16 mouse cellular contexts compared by ENCODE assay signal in genomic region chr4:142888891-142889290, GRCm38 (mm10).
DNase-seq lines count a peak whose midpoint lies in the region; ATAC-seq lines count a peak whose summit lies in the region.
"Had no signal": no experiment of that assay in that cellular context is flagged by ENCODE, and none has a peak within 500 bp of the region (broad histone marks: within the 10 kb centered on the region; RNA-seq: fewer than 3 reads in every experiment).

No protein-coding gene starts in this region.

- peak; percentile 62 for DNase-seq in adrenal gland, adult 2 months
- DNase-seq in adrenal gland, postnatal 4 days (ENCODE audit: low spot score in 2 of 2) = no peak
- DNase-seq in adrenal gland, adult 8-10 months = peak; percentile 53
- peak; percentile 32 for DNase-seq in adrenal gland, postnatal 10 days
- peak; percentile 31 to 48 for DNase-seq in adrenal gland, postnatal 36 days
- DNase-seq in liver, embryonic 11.5 days (ENCODE audit: low spot score) = no peak
- DNase-seq: cerebellum, adult 11-12 months; cerebellum, adult 2 months; cerebellum, adult 9-10 months; cerebellum, postnatal 10 days; cerebellum, postnatal 25 days; forebrain, postnatal 0 days had no signal

- H3K4me1 ChIP-seq in hindbrain, embryonic 16.5 days (ENCODE audit: control insufficient read depth, insufficient read depth, low read depth, low read length) = peaks cover 4% of the 10 kb centered on the region; the same call in 1 of the 2 replicates
- H3K4me1 ChIP-seq in liver, embryonic 11.5 days (replicated peaks; ENCODE audit: control insufficient read depth, insufficient read depth, low read length) = no peaks in the 10 kb centered on the region
- H3K4me1 ChIP-seq: embryonic facial prominence, embryonic 10.5 days; embryonic facial prominence, embryonic 12.5 days had no signal

- H3K27me3 ChIP-seq in hindbrain, embryonic 16.5 days (replicated peaks; ENCODE audit: control insufficient read depth, insufficient read depth, low read length) = no peaks in the 10 kb centered on the region
- H3K27me3 ChIP-seq in liver, embryonic 11.5 days (replicated peaks; ENCODE audit: control insufficient read depth, insufficient read depth, low read length) = no peaks in the 10 kb centered on the region
- H3K27me3 ChIP-seq: embryonic facial prominence, embryonic 12.5 days had no signal

- no peak overlapping the region for H3K4me2 ChIP-seq in hindbrain, embryonic 16.5 days (ENCODE audit: low read length)
- no peak overlapping the region for H3K4me2 ChIP-seq in liver, embryonic 11.5 days
- H3K4me2 ChIP-seq: embryonic facial prominence, embryonic 12.5 days; forebrain, embryonic 13.5 days had no signal

- no peak overlapping the region for H3K4me3 ChIP-seq in hindbrain, embryonic 16.5 days (ENCODE audit: low read length)
- no peak overlapping the region for H3K4me3 ChIP-seq in liver, embryonic 11.5 days (ENCODE audit: low read depth, low read length)
- H3K4me3 ChIP-seq: embryonic facial prominence, embryonic 10.5 days; embryonic facial prominence, embryonic 12.5 days; forebrain, embryonic 13.5 days had no signal

- H3K36me3 ChIP-seq in hindbrain, embryonic 16.5 days (ENCODE audit: control insufficient read depth, insufficient read depth, low read length) = no peaks in the 10 kb centered on the region
- no peaks in the 10 kb centered on the region for H3K36me3 ChIP-seq in liver, embryonic 11.5 days (ENCODE audit: control insufficient read depth, insufficient read depth, low read length)
- H3K36me3 ChIP-seq: embryonic facial prominence, embryonic 10.5 days; embryonic facial prominence, embryonic 12.5 days had no signal

- ATAC-seq in hindbrain, embryonic 16.5 days = no peak
- ATAC-seq in liver, embryonic 11.5 days (replicated peaks; ENCODE audit: low FRiP score) = no peak
- ATAC-seq: forebrain, embryonic 13.5 days had no signal

- no peak overlapping the region for H3K27ac ChIP-seq in hindbrain, embryonic 16.5 days (ENCODE audit: low read depth, low read length)
- H3K27ac ChIP-seq in liver, embryonic 11.5 days (ENCODE audit: low read depth, low read length) = no peak overlapping the region
- H3K27ac ChIP-seq: embryonic facial prominence, embryonic 10.5 days; embryonic facial prominence, embryonic 12.5 days had no signal

- 86% methylated on average over 4 of the region's 4 CpGs for WGBS in hindbrain, embryonic 16.5 days
- WGBS in liver, embryonic 11.5 days = 69% methylated on average over 4 of the region's 4 CpGs

- no peaks in the 10 kb centered on the region; the same call in 1 of the 2 replicates for H3K9me3 ChIP-seq in hindbrain, embryonic 16.5 days (ENCODE audit: control insufficient read depth, low read length)
- H3K9me3 ChIP-seq in liver, embryonic 11.5 days (ENCODE audit: control insufficient read depth, low read length) = no peaks in the 10 kb centered on the region
- H3K9me3 ChIP-seq: embryonic facial prominence, embryonic 12.5 days; forebrain, embryonic 13.5 days had no signal

- no peak overlapping the region for H3K9ac ChIP-seq in hindbrain, embryonic 16.5 days (ENCODE audit: low read depth, low read length)
- no peak overlapping the region for H3K9ac ChIP-seq in liver, embryonic 11.5 days (ENCODE audit: low read depth, low read length)
- H3K9ac ChIP-seq: embryonic facial prominence, embryonic 12.5 days; forebrain, embryonic 13.5 days; forebrain, postnatal 0 days had no signal

Comparison
In these comparisons a context has a peak if more than half of its experiments do, and no peak if none do; other contexts are left out.
1. DNase-seq: peak in adrenal gland, adult 2 months (single experiment), adrenal gland, adult 8-10 months (single experiment), adrenal gland, postnatal 10 days (single experiment) and adrenal gland, postnatal 36 days (2 of 2); none in adrenal gland, postnatal 4 days (0 of 2) and liver, embryonic 11.5 days (single experiment).